In the genomic region with DNA sequence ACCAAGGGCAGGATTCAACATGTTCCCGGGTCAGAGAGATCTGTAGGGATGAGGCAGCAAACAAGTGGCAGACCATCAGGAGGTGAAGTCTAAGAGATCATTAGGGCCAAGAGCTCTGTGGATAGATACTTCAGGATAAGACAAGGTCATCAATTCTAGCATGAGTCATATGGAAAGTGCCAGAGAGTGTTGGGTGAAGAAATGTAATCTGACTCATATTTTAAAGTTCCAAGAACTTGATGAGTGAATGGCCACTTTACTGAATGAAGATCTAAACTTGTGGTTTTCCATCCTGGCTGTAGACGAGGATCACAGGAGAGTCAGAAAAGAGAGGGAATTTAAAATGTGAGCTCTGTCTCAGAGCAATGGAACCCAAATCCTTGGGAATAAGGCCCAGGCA, we compare ENCODE assay signal across 26 mouse cellular contexts.
DNase-seq lines count a peak whose midpoint lies in the region; ATAC-seq and TF ChIP-seq lines count a peak whose summit lies in the region.
"Had no signal": no experiment of that assay in that cellular context is flagged by ENCODE, and none has a peak within 500 bp of the region (broad histone marks: within the 10 kb centered on the region; RNA-seq: fewer than 3 reads in every experiment).

No protein-coding gene starts in this region.

- H3ac ChIP-seq in C2C12 (ENCODE audit: control insufficient read depth, insufficient read length, low read depth) = no peak overlapping the region

- no peaks in the 10 kb centered on the region for H3K79me3 ChIP-seq in C2C12 (ENCODE audit: low read depth)

- ATAC-seq in cerebellum, adult (ENCODE audit: insufficient number of reproducible peaks, low FRiP score, low TSS enrichment) = no peak
- ATAC-seq: activated CD4-positive, CD25-positive, alpha-beta regulatory T cell, adult 4 months; forebrain, embryonic 14.5 days; forebrain, embryonic 16.5 days; Patski had no signal

- H3K27me3 ChIP-seq in C2C12 (ENCODE audit: control insufficient read depth, insufficient read depth, insufficient read length) = no peaks in the 10 kb centered on the region
- H3K27me3 ChIP-seq: embryonic facial prominence, embryonic 13.5 days; embryonic facial prominence, embryonic 15.5 days; Patski had no signal

- peak; percentile 7 for DNase-seq in adrenal gland, adult 2 months
- no peak for DNase-seq in adrenal gland, postnatal 4 days (ENCODE audit: low spot score in 2 of 2)
- DNase-seq in Muller cell, postnatal 12 days (ENCODE audit: inconsistent ontology term) = peak; percentile 39
- peak; percentile 36 for DNase-seq in fibroblast of lung, adult 2 months (ENCODE audit: low read depth)
- no peak for DNase-seq in natural killer cell, adult 2 months (ENCODE audit: low spot score in 2 of 2)
- DNase-seq in left cerebral cortex, adult 18-20 months (ENCODE audit: low spot score in 2 of 2) = no peak
- DNase-seq: adrenal gland, postnatal 10 days; adrenal gland, postnatal 25 days; B cell, adult 2 months; cerebellum, adult 11 months; cerebellum, adult 18-20 months; cerebellum, adult 8-10 months; cerebellum, adult 9-11 months; cerebellum, postnatal 14 days; cerebellum, postnatal 36 days; embryo, embryonic 11 days had no signal

- no peak overlapping the region for H3K4me3 ChIP-seq in C2C12 (ENCODE audit: insufficient read depth, poor library complexity, severe bottlenecking)
- H3K4me3 ChIP-seq: embryonic facial prominence, embryonic 13.5 days; embryonic facial prominence, embryonic 15.5 days; erythroblast, embryonic 14.5 days had no signal

- H3K36me3 ChIP-seq in C2C12 (ENCODE audit: control insufficient read depth, insufficient read depth) = no peaks in the 10 kb centered on the region
- H3K36me3 ChIP-seq: embryonic facial prominence, embryonic 13.5 days; embryonic facial prominence, embryonic 15.5 days; G1E had no signal

- TF ChIP-seq CTCF in C2C12 (IDR thresholded peaks at IDR 0.05; ENCODE audit: control insufficient read depth, insufficient read depth, insufficient read length) = no peak

- no peaks in the 10 kb centered on the region for H3K79me2 ChIP-seq in C2C12 (ENCODE audit: control insufficient read depth, insufficient read depth)

TF ChIP-seq in C2C12, 6 proteins besides CTCF, POLR2A, EP300 and RAD21:
- TF ChIP-seq MYOG (IDR thresholded peaks at IDR 0.05; ENCODE audit: control insufficient read depth, extremely low read depth, insufficient read length) = no peak
- TF ChIP-seq MAX (IDR thresholded peaks at IDR 0.05) = no peak
- TF ChIP-seq MYOD1 (IDR thresholded peaks at IDR 0.05; ENCODE audit: control insufficient read depth, insufficient read length, low read depth) = no peak
- TF ChIP-seq FOSL1 (IDR thresholded peaks at IDR 0.05; ENCODE audit: insufficient read depth, low read length, poor library complexity, severe bottlenecking) = peak; percentile 50
- peak; percentile 39 for TF ChIP-seq CEBPB (IDR thresholded peaks at IDR 0.05; ENCODE audit: low read depth)
- TF ChIP-seq USF1 (IDR thresholded peaks at IDR 0.05; ENCODE audit: low read depth) = no peak
TF ChIP-seq in C2C12: peak in this region for 2.

Comparison
In these comparisons a context has a peak if more than half of its experiments do, and no peak if none do; other contexts are left out.
1. DNase-seq: peak in adrenal gland, adult 2 months (single experiment), Muller cell, postnatal 12 days (single experiment) and fibroblast of lung, adult 2 months (single experiment); none in adrenal gland, postnatal 4 days (0 of 2), natural killer cell, adult 2 months (0 of 2) and left cerebral cortex, adult 18-20 months (0 of 2).